Mouse (Mus musculus) urinary bladder, postnatal 25 days (tissue): ENCODE measurements around the gene Sh2d3c.
A peak's percentile ranks its signal among the peaks of the same experiment; 100 is the strongest.

Experiments used
- DNase-seq: peaks from one replicate; pipeline ENCODE4 v3.0.0; 2022; ENCODE audit warnings: low spot score

Gene Sh2d3c

DNA sequence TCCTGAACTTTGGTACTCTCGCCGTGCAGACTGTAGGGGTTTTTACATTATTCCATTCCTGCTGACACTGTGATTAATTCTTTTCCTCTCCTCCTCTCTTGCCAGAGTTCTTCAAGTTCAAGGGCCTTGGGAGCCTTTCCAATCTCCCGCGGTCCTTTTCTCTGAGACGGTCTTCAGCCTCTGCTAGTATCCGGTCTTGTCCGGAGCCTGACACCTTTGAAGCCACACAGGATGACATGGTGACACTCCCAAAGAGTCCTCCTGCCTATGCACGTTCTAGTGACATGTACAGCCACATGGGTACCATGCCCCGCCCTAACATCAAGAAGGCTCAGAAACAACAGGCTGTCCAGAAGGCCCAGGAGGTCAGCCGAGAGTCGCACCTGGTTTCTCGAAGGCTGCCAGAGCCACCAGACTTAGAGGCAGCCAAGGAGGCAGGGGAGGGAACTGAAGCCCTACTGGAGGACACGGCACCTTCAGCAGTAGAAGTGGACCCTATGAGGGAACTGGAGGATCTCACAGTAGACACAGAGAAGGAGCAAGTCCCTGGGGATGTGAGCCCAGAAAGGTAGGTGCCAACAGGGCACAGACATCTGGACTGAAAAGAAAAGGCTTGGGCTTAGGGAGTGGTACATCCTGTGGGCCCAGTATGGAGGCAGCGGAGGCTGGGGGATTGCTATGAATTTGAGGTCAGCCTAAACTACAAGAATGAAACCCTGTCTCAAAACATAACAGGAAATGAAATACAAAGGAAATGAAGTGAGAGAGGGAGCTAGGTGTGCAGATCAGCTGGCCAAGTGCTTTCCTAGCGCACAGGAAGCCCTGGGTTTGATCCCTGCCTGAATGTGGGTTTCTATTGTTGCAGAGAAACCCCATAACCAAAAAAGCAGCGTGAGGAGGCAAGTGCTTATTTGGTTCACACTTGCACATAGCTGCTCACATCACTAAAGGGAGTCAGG is 4.3 kb downstream of the Sh2d3c start:
- DNase-seq = no peak

DNA sequence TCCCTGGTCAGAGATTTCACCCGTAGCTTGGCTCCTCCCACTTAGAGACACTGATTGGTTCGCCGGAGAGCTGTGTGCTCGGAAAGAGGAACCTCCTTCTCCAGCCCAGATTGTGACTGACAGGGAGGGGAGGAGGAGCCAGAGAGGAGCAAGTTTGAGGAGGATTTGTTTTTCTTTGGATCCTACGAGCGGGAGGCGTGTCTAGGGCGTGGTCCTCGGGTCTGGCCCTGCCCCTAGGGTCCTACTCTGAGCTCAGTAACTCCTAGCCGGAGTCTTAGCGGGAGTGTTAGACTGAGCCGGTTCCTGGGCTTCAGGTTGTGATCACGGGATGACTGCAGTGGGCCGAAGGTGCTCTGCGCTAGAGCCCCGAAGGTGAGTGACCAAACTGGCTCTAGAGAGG is 6.6 kb downstream of the Sh2d3c start:
- peak; percentile 77 for DNase-seq

DNA sequence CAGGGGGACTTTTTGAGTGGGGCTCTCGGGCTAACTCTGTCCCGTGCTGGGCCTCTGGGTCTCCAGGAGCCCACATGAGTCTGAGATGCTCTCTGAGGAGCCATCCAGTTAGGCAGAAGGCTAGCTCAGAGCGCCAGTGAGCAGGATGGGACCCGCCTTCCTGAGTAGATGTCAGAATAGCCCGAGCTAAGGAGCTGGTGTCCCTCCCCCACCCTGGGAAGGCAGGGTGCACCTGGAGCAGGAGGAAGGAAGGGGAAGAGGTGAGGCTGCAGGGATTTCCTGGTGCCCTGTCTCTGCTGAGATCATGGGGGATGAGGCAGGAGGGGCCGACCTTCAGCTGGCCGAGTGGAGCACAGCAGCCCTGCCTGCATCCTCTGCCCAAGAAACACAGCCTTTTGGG is 7.6 kb downstream of the Sh2d3c start:
- DNase-seq = no peak

DNA sequence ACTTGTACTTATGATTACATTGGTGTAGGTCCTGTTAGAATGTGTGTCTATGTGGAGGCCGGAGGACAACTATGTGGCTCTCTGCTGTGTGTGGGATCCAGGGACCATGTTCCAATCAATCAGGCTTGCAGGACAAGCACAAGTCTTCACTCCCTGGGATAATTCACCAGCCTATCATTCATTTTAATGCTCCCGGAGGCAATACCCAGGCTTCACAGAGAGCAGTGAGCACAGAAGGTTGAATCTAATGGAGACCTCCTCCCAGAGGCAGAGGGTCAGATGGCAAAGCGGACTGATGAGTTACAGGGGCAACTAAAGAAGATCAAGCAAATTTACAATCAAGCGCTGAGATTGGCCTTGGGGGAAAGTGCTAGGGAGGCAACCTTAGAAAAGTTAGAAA is 8.7 kb downstream of the Sh2d3c start:
- DNase-seq = no peak

DNA sequence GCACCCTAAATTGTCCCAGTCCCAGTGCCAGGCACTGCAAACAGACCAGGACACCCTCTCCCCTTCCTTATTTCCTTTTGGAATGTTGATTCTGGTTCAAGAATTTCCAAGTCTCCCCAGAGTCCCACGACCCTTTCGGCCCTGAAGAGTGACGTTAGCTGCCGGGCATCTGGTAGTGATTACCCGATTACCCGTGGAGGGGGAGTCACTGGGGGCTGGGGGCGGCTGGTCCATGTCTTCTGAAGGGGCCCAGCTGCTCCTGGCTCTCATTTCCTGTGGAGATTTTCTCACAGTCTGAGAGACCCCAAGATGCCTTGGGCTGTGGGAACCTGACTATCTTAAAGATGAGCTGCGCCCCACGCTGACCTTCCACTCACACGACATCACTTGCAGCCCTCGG is 10.0 kb downstream of the Sh2d3c start:
- no peak for DNase-seq

DNA sequence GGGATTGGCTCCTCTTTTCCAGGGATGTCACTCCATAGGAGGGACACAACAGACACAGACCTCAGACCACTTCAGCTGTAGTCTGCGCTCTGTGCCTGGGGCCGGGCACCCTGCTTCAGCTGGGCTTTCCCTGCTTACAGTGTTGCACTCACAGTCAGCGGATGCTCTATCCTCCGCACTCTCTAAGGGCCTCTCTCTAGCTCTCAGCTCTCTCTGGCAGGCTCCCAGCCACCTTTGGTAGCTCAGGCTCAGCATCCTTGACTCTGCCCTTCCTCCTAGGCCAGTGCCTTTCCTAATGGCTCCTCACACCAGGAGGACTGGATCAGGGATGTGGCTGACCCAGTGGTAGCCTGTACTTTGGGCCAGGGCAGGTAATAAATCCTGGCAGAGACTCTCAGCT is 11.1 kb downstream of the Sh2d3c start:
- no peak for DNase-seq

DNA sequence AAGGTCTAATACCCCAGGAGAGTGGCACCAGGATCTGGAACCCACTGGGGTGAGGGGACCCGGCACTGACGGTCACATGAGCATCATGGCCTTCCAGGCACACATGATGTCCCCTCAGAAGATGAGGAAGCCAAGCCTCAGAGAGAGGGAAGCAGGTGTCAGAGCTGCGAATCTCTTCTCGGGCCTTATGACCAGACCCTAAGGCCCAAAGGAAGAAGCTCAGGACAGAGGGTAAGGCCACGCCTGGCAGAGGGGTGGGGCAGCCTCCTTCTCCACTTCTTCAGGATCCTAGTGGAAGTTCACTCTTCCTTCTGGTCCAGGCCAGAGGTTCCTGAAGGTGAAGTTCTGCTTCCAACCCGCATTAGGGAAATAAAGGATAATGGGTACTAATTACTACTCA is 11.8 kb downstream of the Sh2d3c start:
- no peak for DNase-seq

DNA sequence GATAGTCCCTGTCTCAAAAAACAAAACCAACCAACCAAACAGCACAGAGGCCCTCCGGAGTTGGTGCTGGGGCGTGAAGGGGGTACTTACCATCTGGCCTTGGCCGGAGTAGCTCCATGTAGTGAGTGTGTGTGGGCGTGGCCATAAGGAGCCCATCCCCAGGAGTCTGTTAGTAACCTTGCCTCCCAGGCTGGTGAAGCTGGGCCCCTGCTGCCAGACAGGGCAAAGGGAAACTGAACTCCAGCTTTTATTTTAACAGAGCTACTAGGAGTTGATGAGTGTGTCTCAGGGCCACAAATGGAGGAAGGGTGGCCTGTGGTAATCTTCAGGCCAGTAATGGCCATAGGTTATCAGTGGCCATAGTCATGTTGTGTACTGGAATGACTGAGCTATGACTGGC is 13.6 kb downstream of the Sh2d3c start:
- no peak for DNase-seq

DNA sequence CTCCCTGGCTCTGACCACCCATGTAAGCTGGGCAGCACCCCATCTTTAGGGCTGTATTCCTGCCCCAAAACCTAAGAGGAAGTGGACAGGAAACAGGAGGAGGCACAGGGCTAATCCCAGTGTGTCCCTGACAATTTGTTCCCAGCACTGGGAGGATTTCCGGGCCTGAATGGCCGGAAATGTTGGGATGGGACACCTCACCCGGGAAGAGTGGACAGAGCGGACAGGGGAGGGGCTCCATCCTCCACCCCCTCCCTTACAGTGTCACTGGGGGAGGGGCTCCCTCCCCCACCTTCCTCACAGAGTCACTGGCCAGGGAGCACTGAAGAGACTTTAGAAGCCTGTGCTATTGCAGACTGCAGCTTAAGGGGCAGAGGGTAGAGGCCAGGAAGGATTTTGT is 14.1 kb downstream of the Sh2d3c start:
- no peak for DNase-seq

DNA sequence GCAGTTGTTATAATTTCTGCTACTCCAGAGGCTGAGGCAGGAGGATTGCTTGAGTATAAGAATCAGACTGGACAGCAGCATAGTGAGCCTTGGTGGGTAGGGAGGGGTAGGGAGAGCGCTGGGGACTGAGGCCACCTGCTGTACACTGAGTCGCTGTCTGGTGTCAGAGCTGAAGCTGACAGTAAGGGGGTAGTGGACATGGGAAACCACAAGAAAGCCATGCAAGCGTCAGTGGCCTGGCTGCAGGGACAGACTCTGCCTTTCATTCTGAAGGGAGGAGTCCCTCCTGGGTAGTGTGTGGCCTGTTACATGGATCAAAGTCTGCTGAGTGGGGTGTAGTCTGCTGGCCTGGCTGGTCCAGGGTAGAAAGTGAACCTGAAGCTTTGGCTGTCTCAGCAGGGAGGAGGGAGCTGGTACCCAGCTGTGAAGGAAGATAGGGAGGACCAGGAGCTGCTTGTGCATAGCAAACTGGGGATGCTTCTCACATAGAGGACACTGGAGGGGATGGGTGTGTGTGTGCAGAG is 15.5 kb downstream of the Sh2d3c start:
- no peak for DNase-seq

DNA sequence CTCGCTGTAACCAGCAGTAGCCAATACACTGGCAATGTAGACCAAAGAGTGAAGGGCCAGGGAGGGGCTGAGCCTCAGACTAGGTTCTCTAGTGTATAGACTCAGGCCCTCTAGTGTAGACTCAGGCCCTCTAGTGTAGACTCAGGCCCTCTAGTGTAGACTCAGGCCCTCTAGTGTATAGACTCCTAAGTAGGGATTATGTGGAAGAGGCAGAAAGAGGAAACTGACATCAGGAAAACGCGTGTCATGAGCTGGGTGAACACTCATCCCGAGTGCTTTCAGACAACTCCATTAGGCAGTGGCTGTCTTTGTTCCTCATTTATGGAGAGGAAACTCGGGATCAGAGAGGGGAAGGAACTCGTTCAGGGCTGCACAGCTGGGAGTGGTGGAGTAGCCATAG is 16.2 kb downstream of the Sh2d3c start:
- DNase-seq = no peak

DNA sequence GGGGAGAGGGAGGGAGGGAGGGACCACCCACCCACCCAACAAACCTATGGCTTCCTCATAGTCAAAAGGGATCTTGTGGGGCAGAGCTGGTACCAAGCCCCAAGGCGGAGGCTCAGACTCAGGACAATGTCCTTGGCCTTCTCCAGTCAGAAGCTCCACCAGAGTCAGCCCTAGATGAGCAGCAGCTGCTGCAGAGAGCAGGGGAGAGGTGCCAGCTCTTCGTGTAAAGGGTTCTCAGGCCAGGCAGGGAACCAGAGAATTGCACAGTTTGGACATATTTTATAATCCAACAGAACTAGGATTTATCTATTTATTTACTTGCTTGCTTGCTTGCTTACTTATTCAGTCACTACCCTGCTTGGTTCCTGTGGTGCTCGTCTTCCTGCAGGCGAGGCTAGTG is 18.5 kb downstream of the Sh2d3c start:
- DNase-seq = no peak

DNA sequence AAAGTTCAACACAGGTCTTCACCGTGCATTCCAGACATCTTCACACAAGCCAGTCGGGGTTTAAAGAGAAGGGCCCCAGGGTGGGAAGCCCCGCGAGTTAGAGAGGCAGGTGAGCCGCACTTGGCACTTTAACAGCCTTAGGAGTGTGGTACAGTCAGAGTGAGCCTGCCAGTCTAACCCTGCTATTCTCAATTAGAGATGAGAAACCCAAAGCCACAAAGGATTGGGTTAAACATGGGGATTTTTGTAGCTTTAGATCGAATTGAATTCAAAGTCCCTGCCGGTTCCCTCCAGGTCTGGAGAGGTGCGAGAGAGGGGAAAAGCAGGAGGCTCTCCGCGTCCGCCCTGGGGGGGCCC is 20.0 kb downstream of the Sh2d3c start, which contains the start of gene 6330409D20Rik:
Gene 6330409D20Rik, minus strand, starts transcription at position 101 of the 357 bp plus-strand sequence.
- no peak for DNase-seq

DNA sequence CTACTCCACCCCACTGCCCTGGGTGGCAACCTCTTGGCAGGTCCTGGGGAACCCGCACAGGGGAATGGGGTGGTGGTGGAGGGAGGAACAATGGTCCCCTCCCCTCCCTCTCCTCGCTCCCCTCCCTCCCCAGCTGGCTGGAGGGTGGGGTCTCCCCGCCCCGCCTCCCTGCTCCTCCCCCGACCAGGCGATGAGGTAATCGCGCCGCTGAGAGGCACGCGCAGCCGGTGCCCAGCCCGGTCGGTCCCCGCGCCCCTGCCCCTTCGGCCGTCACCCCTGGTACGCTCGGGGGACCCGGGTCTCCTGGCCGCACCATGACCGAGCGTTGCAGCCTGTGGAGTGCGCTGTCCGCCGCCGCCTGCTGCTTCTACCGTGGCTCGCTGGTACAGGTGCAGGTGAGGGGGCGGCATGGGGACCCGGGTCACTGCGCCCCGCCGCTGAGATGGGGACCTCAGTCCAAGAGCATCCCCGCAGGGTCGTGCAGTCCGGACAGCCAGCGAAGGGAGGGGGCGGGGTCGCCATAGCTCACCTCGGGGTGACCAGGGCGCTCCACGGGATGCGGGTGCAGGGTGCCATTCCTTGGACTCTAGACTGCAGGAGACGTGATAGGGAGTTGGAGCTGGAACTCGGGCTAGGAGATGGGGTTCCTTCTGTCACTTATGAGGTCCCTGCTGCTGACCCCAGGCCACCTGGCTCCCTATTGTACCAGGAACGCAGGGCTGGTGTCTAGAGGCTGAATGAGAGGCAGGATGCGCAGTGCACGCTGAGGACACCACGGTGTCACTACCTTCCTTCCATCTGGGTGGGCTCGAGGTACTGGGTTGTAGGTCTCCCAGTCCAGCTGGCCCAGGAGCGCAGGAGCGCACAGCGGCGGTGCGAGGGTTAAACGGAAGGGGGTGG is 20.7 kb downstream of the Sh2d3c start:
- peak; percentile 27 for DNase-seq

DNA sequence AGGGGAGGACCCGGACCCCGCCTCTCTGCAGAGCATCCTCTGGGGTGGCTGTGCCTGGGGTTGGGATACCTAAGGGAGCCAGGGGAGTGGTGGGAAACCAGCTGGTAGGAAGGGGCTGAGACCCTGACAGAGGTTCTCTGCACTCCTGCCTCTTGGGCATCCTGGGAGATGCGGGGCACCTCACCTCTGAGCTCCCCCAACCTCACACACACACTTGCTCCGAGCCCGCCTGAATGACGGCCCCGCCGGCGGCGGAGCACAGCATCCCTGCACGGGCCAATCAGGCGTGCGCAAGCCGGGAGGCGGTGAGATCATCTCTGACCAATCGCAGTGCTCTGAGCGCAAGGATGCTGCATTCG is 21.3 kb downstream of the Sh2d3c start:
- DNase-seq = no peak

DNA sequence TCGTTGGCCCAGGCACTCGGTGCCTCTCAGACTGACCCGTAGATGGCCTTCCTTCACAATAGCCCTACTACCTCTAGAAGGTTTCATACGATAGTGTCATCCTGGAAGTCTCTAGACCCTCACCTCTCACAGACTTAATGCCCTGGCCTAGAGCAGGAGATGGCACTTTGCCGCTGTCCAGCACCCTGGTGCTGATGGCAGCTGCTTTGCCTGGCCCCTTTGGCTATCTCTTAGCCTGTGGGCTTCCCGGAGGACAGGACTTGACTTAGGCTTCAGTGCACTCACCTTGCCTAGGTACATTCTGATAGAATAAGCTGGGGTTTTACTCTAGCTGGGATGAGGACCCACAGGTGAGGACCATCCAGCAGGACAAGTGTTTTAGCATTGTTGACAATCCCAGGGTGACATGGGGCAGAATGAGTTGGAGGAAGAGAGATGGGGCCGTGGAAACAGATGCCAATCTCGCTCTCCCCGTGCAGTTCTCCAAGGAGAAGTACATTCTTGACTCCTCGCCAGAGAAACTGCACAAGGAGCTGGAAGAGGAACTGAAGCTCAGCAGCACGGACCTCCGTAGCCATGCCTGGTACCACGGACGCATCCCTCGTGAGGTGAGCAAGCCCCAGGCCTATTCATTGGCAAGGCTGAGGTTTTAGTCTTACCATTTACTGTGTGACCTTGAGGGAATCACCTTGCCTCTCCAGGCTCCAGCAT is 23.6 kb downstream of the Sh2d3c start:
- DNase-seq = no peak

DNA sequence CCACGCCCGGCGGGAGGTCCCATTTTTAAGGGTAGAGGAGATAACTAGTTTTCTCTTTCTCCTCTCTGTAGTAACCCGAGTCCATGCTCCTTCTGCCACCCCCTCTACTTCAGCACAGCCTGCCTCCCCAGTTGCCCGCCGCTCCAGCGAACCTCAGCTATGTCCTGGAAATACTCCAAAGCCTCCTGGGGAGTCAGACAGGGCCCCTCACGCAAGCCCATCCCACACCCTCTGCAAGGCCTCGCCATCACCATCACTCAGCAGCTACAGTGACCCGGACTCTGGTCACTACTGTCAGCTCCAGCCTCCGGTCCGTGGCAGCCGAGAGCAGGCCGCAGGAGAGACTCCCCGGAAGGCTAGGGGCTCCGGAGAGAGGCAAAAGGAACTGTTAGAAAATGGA is 28.2 kb downstream of the Sh2d3c start:
- no peak for DNase-seq

DNA sequence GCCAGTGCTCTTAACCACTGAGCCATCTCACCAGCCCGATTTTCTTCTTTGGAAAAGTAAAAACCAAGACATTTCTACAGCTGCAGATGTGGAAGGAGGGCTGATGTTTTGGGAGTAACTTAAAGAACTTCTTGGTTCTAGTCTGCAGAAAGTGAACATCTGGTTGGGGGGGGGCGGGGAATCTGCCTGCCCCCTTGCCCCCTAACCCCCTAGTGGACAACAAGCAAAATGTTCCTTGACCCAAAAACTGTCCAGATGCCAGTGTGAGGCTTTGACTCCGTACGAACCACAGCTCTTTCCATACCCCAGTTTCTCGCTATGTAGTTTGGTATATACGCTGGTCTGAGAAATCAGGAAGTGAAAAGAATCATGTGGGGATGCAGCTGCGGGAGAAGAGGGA is 29.3 kb downstream of the Sh2d3c start:
- no peak for DNase-seq

DNA sequence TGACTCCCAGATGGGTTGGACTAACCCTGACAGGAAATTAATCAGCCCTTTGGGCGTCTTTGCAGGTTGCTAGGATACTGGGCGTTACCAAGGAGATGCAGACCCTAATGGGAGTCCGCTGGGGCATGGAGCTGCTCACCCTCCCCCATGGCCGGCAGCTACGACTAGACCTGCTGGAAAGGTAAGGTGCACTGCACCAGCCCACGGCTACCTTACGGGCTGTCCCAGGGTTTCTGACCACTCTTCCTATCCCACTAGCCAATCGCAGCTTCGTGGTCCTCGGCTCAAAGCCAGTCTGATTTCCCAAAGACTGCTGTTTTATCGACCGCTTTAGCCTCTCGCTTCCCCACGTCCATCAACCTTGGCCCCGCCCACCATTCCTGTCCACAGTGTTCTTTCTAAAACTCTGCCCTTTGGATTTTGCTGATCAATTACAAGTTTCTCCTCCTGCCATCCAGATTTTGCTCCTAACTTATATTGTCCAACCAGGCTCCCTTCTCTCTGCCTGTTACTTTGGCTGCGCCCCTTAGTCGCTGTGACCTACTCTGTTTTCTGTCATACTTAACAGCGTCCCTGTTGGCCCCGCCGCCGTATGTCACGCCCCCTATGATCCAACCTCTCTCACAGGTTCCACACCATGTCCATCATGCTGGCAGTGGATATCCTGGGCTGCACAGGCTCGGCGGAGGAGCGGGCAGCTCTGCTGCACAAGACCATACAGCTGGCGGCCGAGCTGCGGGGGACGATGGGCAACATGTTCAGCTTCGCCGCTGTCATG is 30.2 kb downstream of the Sh2d3c start:
- peak; percentile 51 for DNase-seq

DNA sequence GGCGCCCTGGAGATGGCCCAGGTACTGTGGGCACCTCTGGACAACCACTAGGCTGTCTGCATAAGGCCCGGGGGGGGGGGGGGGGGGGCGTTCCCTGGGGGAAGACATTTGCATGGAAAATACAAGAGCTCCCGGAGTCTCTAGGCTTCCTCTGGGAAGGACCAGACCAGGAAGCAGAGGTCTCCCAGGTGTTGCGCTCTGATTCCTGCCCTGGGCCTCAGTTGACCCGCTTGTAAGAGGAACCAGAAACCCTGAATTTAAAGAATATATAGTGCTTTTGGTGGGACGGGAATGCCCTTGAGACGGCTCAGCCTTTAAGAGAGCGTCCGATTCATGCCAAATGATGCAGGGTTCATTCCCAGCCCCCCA is 30.8 kb downstream of the Sh2d3c start:
- DNase-seq = no peak

DNA sequence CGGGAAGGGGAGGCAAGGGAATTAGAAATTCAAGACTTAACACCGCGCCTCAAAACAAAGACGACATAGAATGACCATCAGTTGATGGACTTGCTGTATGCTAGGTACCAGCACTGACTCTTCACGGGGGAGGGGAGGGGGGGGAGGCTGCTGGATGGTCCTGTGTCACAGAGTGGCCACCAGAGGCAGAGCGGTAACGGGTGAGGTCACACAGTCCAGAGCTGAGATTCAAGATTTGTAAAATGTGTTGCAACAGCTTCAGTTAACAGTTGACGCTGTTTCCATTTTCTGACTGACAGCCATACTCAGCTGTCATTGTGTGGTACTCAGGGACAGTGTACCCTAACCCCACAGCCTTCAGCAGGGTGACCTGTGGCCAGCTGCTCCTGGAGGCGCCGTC is 31.3 kb downstream of the Sh2d3c start:
- no peak for DNase-seq

DNA sequence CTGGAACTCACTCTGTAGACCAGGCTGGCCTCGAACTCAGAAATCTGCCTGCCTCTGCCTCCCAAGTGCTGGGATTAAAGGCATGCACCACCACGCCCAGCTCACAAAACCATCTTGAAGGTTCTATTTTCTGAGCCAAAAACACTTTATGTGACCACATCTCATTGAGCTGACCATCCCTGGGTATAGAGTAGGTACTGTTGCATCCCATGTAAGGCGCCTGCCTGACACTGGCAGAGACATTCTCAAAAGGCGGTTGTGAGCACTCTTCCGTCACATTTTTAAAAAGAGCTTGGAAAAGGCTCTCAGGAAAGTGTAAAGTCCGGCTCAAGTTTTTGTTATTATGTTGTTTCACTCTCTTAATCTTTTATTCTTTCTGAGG is 35.8 kb downstream of the Sh2d3c start:
- DNase-seq = no peak
